Mouse (Mus musculus) CH12F3 (cell line): ENCODE measurements around the gene Desi1.

Source experiments
- in situ Hi-C: fragments of 300-500 bp; cut with MboI; formaldehyde crosslinking; loops from 2 replicates; pipeline ENCODE4 v1.14.3; 2020; ENCODE audit warnings: low sequenced_read_pairs

The Desi1 gene

GRCm38 (mm10) chr15:81967821-81968220, 65.8 kb downstream of the Desi1 start:
- in situ Hi-C loops: no loop called here

- in situ Hi-C loops: no loop called here
Measured at GRCm38 (mm10) chr15:81966062-81966829, 67.4 kb downstream of the Desi1 start.

GRCm38 (mm10) chr15:81964980-81965545, 68.6 kb downstream of the Desi1 start:
- in situ Hi-C loops: no loop called here

GRCm38 (mm10) chr15:81964262-81964661, 69.4 kb downstream of the Desi1 start:
- in situ Hi-C loops: no loop called here

- in situ Hi-C loops: no loop called here
Measured at GRCm38 (mm10) chr15:81961078-81961451, 72.6 kb downstream of the Desi1 start.

- in situ Hi-C loops: no loop called here
Measured at GRCm38 (mm10) chr15:81960171-81961077, 73.2 kb downstream of the Desi1 start, which contains the start of gene Pmm1. Pmm1 (minus strand) TSS chr15:81960930.

- in situ Hi-C loops: no loop called here
Measured at GRCm38 (mm10) chr15:81958906-81959305, 74.8 kb downstream of the Desi1 start.

GRCm38 (mm10) chr15:81957598-81957997, 76.1 kb downstream of the Desi1 start:
- in situ Hi-C loops: no loop called here

GRCm38 (mm10) chr15:81956457-81956856, 77.2 kb downstream of the Desi1 start:
- in situ Hi-C loops: no loop called here

GRCm38 (mm10) chr15:81955414-81955813, 78.2 kb downstream of the Desi1 start:
- in situ Hi-C loops: no loop called here

- in situ Hi-C loops: no loop called here
Measured at GRCm38 (mm10) chr15:81954716-81955115, 78.9 kb downstream of the Desi1 start.

GRCm38 (mm10) chr15:81954151-81954583, 79.5 kb downstream of the Desi1 start:
- in situ Hi-C loops: no loop called here

- in situ Hi-C loops: no loop called here
Measured at GRCm38 (mm10) chr15:81952310-81952709, 81.4 kb downstream of the Desi1 start.

- in situ Hi-C loops: no loop called here
Measured at GRCm38 (mm10) chr15:81951159-81951558, 82.5 kb downstream of the Desi1 start.

GRCm38 (mm10) chr15:81950716-81951115, 82.9 kb downstream of the Desi1 start:
- in situ Hi-C loops: no loop called here

- in situ Hi-C loops: no loop called here
Measured at GRCm38 (mm10) chr15:81949476-81950131, 84.1 kb downstream of the Desi1 start.

- in situ Hi-C loops: no loop called here
Measured at GRCm38 (mm10) chr15:81949076-81949475, 84.6 kb downstream of the Desi1 start.

- in situ Hi-C loops: no loop called here
Measured at GRCm38 (mm10) chr15:81943176-81943749, 90.4 kb downstream of the Desi1 start.
